8 mouse cellular contexts compared by ENCODE assay signal in the genomic region with DNA sequence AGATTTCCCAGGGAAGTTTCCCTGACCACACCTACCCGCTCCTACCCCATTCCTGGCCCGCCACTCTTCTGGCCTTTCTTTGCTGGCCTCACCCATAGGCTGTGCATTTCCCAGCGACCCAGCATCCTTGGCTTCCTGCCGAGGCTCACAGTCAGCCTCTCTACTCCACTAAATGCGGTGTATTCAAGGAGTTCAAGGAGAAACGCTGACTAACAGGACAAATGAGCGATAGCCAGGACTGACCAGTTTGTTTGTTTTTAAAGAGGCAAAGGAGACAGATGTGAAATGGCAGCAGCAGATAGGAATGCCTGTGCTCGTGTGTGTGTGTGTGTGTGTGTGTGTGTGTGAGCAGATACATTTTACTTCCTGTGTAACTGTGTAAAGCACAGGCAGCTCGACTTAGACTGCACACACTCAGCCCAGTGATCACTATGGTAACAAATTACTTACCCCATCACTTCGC. TPM values are rescaled to one million over a fixed set of nuclear protein-coding genes. Genes with fewer than 3 reads are reported as not detected.
DNase-seq lines count a peak whose midpoint lies in the region; ATAC-seq lines count a peak whose summit lies in the region.

No protein-coding gene starts in this region.

- no peaks in the 10 kb centered on the region for H3K9me3 ChIP-seq in hindbrain, embryonic 14.5 days (ENCODE audit: control insufficient read depth, low read length)

- peak; percentile 37 for DNase-seq in right cerebral cortex, postnatal 14 days
- no peak for DNase-seq in right cerebral cortex, postnatal 25 days
- peak; percentile 7 for DNase-seq in embryo, embryonic 9.5 days (ENCODE audit: extremely low spot score)
- no peak for DNase-seq in hindbrain, embryonic 14.5 days (ENCODE audit: low spot score)
- peak; percentile 66 for DNase-seq in lung, postnatal 10 days
- no peak for DNase-seq in retina, postnatal 1 day
- DNase-seq in B cell, adult 2 months, result no peak
- no peak for DNase-seq in spleen, postnatal 14 days (ENCODE audit: low spot score in 2 of 2)

- H3K4me3 ChIP-seq in hindbrain, embryonic 14.5 days (replicated peaks; ENCODE audit: low read length), result no peak overlapping the region

- no peak overlapping the region for H3K4me2 ChIP-seq in hindbrain, embryonic 14.5 days (replicated peaks)

- ATAC-seq in hindbrain, embryonic 14.5 days (ENCODE audit: low FRiP score), result peak; percentile 55; the same call in 1 of the 2 replicates

- H3K27ac ChIP-seq in hindbrain, embryonic 14.5 days, result 0 out of 2 replicates have a peak overlapping the region, but pooled peaks have one; percentile 38

- no peak overlapping the region for H3K9ac ChIP-seq in hindbrain, embryonic 14.5 days

- no peaks in the 10 kb centered on the region for H3K4me1 ChIP-seq in hindbrain, embryonic 14.5 days (replicated peaks; ENCODE audit: control insufficient read depth, insufficient read depth, low read length)

- H3K27me3 ChIP-seq in hindbrain, embryonic 14.5 days (ENCODE audit: control insufficient read depth, insufficient read depth, low read length), result no peaks in the 10 kb centered on the region

- H3K36me3 ChIP-seq in hindbrain, embryonic 14.5 days (replicated peaks; ENCODE audit: control insufficient read depth, insufficient read depth), result peaks cover 11% of the 10 kb centered on the region

- WGBS in hindbrain, embryonic 14.5 days, result 48% methylated on average over 10 of the region's 10 CpGs

RNA-seq across cellular contexts. Expression of a gene that starts 9.3 kb away (rescaled TPM):
- 96.6 and 102 TPM in 2 replicates for polyA plus RNA-seq in hindbrain, embryonic 14.5 days (2014; fragmentation: Nextera tagmentation; extraction: Ambion mirVana)

Comparison
In these comparisons a context has a peak if more than half of its experiments do, and no peak if none do; other contexts are left out.
1. DNase-seq: peak in right cerebral cortex, postnatal 14 days (single experiment), embryo, embryonic 9.5 days (single experiment) and lung, postnatal 10 days (single experiment); none in right cerebral cortex, postnatal 25 days (single experiment), hindbrain, embryonic 14.5 days (single experiment), retina, postnatal 1 day (single experiment), B cell, adult 2 months (0 of 2) and spleen, postnatal 14 days (0 of 2).